In the genomic region with DNA sequence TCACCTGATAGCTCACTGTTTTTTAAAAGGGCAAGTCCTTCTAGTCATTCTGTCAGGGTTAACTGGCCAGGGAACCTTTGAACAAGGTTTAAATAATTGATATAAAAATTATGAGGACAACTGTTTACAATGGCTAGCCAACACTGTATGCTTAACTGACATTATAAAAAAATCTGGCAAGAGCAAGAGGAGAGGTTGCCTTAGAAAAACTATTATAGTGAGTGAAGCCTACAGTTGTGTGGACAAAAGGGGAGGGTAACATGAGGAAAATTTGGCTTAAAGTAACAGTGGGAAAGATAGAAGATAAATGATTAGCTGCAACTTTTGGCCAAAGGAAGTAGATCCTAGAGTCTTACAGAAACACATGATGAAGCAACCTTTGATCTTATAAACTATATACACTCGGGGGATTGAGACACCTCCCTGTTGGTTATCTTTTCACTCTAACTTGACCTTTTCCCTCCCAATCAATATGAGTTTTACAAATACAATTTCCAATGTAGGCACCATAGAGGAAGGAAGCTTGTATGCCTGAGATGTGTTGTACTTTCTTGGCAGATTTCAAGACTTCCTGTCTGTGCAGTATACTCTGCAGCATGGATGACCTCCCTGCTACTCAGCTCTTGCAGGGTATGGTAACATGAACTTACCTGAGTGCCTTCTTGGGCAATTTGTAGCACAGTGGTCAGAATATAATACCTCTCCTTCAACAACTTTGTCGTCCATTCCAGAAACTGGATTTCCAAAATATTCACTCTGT, we compare ENCODE assay signal across 24 mouse cellular contexts.
DNase-seq lines count a peak whose midpoint lies in the region; ATAC-seq and TF ChIP-seq lines count a peak whose summit lies in the region.
"Had no signal": no experiment of that assay in that cellular context is flagged by ENCODE, and none has a peak within 500 bp of the region (broad histone marks: within the 10 kb centered on the region; RNA-seq: fewer than 3 reads in every experiment).

No protein-coding gene starts in this region.

- no peaks in the 10 kb centered on the region for H3K4me1 ChIP-seq in hindbrain, embryonic 14.5 days (replicated peaks; ENCODE audit: control insufficient read depth, insufficient read depth, low read length)
- H3K4me1 ChIP-seq in hindbrain, postnatal 0 days (ENCODE audit: insufficient read depth, low read length) = no peaks in the 10 kb centered on the region
- H3K4me1 ChIP-seq in liver, adult 2 months (ENCODE audit: control insufficient read depth, insufficient read depth, low read length) = peaks cover 4% of the 10 kb centered on the region; the same call in 1 of the 2 replicates
- H3K4me1 ChIP-seq in lung, embryonic 15.5 days = no peaks in the 10 kb centered on the region
- no peaks in the 10 kb centered on the region for H3K4me1 ChIP-seq in intestine, embryonic 16.5 days (ENCODE audit: control insufficient read depth, insufficient read depth, low read length)
- H3K4me1 ChIP-seq: embryonic facial prominence, embryonic 10.5 days; embryonic facial prominence, embryonic 12.5 days; forebrain, embryonic 13.5 days had no signal

- peak; percentile 11 for DNase-seq in hindbrain, embryonic 14.5 days (ENCODE audit: low spot score)
- no peak for DNase-seq in hindbrain, postnatal 0 days (ENCODE audit: low spot score)
- peak; percentile 46 for DNase-seq in liver, adult 2 months (ENCODE audit: extremely low read depth, low read depth, low spot score)
- no peak for DNase-seq in liver
- no peak for DNase-seq in lung, postnatal 25 days (ENCODE audit: low spot score)
- DNase-seq: adrenal gland, adult 8-10 months; adrenal gland, postnatal 14 days; adrenal gland, postnatal 36 days; B cell, adult 2 months; cerebellum, adult 11-12 months; cerebellum, adult 2 months; cerebellum, adult 9-10 months; cerebellum, postnatal 10 days; cerebellum, postnatal 25 days had no signal

- no peak for ATAC-seq in hindbrain, embryonic 14.5 days (ENCODE audit: low FRiP score)
- ATAC-seq in hindbrain, postnatal 0 days = no peak
- ATAC-seq in lung, embryonic 15.5 days (ENCODE audit: borderline replicate concordance, extremely low read depth, low FRiP score, low TSS enrichment) = peak; percentile 42; the same call in 1 of the 2 replicates
- peak; percentile 76 for ATAC-seq in intestine, embryonic 16.5 days
- ATAC-seq: activated CD4-positive, CD25-positive, alpha-beta regulatory T cell, adult 4 months; CD4-positive, CD25-positive, alpha-beta regulatory T cell, adult 4 months; forebrain, embryonic 13.5 days; Patski had no signal

- 87% methylated on average over 2 of the region's 2 CpGs for WGBS in hindbrain, embryonic 14.5 days
- 86% methylated on average over 2 of the region's 2 CpGs for WGBS in hindbrain, postnatal 0 days
- 43% methylated on average over 2 of the region's 2 CpGs for WGBS in liver, adult 2 months
- WGBS in lung, embryonic 15.5 days = 50% methylated on average over 2 of the region's 2 CpGs
- 62% methylated on average over 2 of the region's 2 CpGs for WGBS in intestine, embryonic 16.5 days

- H3K27me3 ChIP-seq in hindbrain, embryonic 14.5 days (ENCODE audit: control insufficient read depth, insufficient read depth, low read length) = no peaks in the 10 kb centered on the region
- no peaks in the 10 kb centered on the region for H3K27me3 ChIP-seq in hindbrain, postnatal 0 days (ENCODE audit: insufficient read depth, low read length)
- H3K27me3 ChIP-seq in liver, adult 2 months (ENCODE audit: control insufficient read depth, insufficient read depth, low read length) = no peaks in the 10 kb centered on the region
- H3K27me3 ChIP-seq in lung, embryonic 15.5 days = no peaks in the 10 kb centered on the region
- no peaks in the 10 kb centered on the region for H3K27me3 ChIP-seq in intestine, embryonic 16.5 days (replicated peaks; ENCODE audit: control insufficient read depth, insufficient read depth, low read length)
- H3K27me3 ChIP-seq: CH12.LX; embryonic facial prominence, embryonic 12.5 days; forebrain, embryonic 13.5 days had no signal

- no peaks in the 10 kb centered on the region for H3K9me3 ChIP-seq in hindbrain, embryonic 14.5 days (ENCODE audit: control insufficient read depth, low read length)
- no peaks in the 10 kb centered on the region for H3K9me3 ChIP-seq in hindbrain, postnatal 0 days (ENCODE audit: low read length)
- H3K9me3 ChIP-seq in lung, embryonic 15.5 days = no peaks in the 10 kb centered on the region
- no peaks in the 10 kb centered on the region for H3K9me3 ChIP-seq in intestine, embryonic 16.5 days (ENCODE audit: control insufficient read depth, low read length)
- H3K9me3 ChIP-seq: embryonic facial prominence, embryonic 10.5 days; embryonic facial prominence, embryonic 12.5 days; forebrain, embryonic 13.5 days had no signal

- H3K79me2 ChIP-seq in liver, adult 2 months (ENCODE audit: control insufficient read depth, insufficient read depth, low read length) = no peaks in the 10 kb centered on the region

- no peak overlapping the region for H3K4me3 ChIP-seq in hindbrain, embryonic 14.5 days (replicated peaks; ENCODE audit: low read length)
- H3K4me3 ChIP-seq in hindbrain, postnatal 0 days (ENCODE audit: low read length) = no peak overlapping the region
- no peak overlapping the region for H3K4me3 ChIP-seq in liver, adult 2 months (ENCODE audit: insufficient read depth, low read depth, low read length)
- no peak overlapping the region for H3K4me3 ChIP-seq in lung, embryonic 15.5 days
- no peak overlapping the region for H3K4me3 ChIP-seq in intestine, embryonic 16.5 days (ENCODE audit: low read length)
- H3K4me3 ChIP-seq: embryonic facial prominence, embryonic 10.5 days; embryonic facial prominence, embryonic 12.5 days; forebrain, embryonic 13.5 days had no signal

- H3K9ac ChIP-seq in hindbrain, embryonic 14.5 days = no peak overlapping the region
- no peak overlapping the region for H3K9ac ChIP-seq in hindbrain, postnatal 0 days (replicated peaks; ENCODE audit: low read length)
- no peak overlapping the region for H3K9ac ChIP-seq in liver, adult 2 months (ENCODE audit: low read depth, low read length)
- H3K9ac ChIP-seq in lung, embryonic 15.5 days = no peak overlapping the region
- no peak overlapping the region for H3K9ac ChIP-seq in intestine, embryonic 16.5 days (ENCODE audit: low read depth, low read length)
- H3K9ac ChIP-seq: embryonic facial prominence, embryonic 12.5 days; forebrain, embryonic 13.5 days had no signal

- no peak overlapping the region for H3K4me2 ChIP-seq in hindbrain, embryonic 14.5 days (replicated peaks)
- no peak overlapping the region for H3K4me2 ChIP-seq in hindbrain, postnatal 0 days (ENCODE audit: low read depth, low read length)
- no peak overlapping the region for H3K4me2 ChIP-seq in lung, embryonic 15.5 days
- H3K4me2 ChIP-seq in intestine, embryonic 16.5 days (ENCODE audit: low read depth, low read length) = no peak overlapping the region
- H3K4me2 ChIP-seq: embryonic facial prominence, embryonic 12.5 days; forebrain, embryonic 13.5 days had no signal

- no peaks in the 10 kb centered on the region for H3K36me3 ChIP-seq in hindbrain, embryonic 14.5 days (replicated peaks; ENCODE audit: control insufficient read depth, insufficient read depth)
- no peaks in the 10 kb centered on the region for H3K36me3 ChIP-seq in hindbrain, postnatal 0 days (ENCODE audit: insufficient read depth, low read length)
- no peaks in the 10 kb centered on the region for H3K36me3 ChIP-seq in liver, adult 2 months (ENCODE audit: control insufficient read depth, insufficient read depth, low read length)
- no peaks in the 10 kb centered on the region for H3K36me3 ChIP-seq in lung, embryonic 15.5 days
- H3K36me3 ChIP-seq in intestine, embryonic 16.5 days (ENCODE audit: control insufficient read depth, insufficient read depth, low read length) = no peaks in the 10 kb centered on the region
- H3K36me3 ChIP-seq: embryonic facial prominence, embryonic 10.5 days; embryonic facial prominence, embryonic 12.5 days; G1E had no signal

- no peak overlapping the region for H3K27ac ChIP-seq in hindbrain, embryonic 14.5 days
- H3K27ac ChIP-seq in hindbrain, postnatal 0 days = no peak overlapping the region
- H3K27ac ChIP-seq in liver, adult 2 months (replicated peaks; ENCODE audit: insufficient read depth, low read depth, low read length) = no peak overlapping the region
- H3K27ac ChIP-seq in lung, embryonic 15.5 days = no peak overlapping the region
- H3K27ac ChIP-seq in intestine, embryonic 16.5 days (ENCODE audit: low read length) = no peak overlapping the region
- H3K27ac ChIP-seq: embryonic facial prominence, embryonic 10.5 days; embryonic facial prominence, embryonic 12.5 days; forebrain, embryonic 13.5 days had no signal

- no peak for TF ChIP-seq POLR2A in liver, adult 2 months (IDR thresholded peaks at IDR 0.05; ENCODE audit: extremely low read depth, insufficient read depth, low read length)

- TF ChIP-seq CTCF in hindbrain, postnatal 0 days (IDR thresholded peaks at IDR 0.05; ENCODE audit: low read depth) = no peak
- TF ChIP-seq CTCF in liver, adult 2 months (IDR thresholded peaks at IDR 0.05; ENCODE audit: low read depth, low read length) = no peak

Comparison
In these comparisons a context has a peak if more than half of its experiments do, and no peak if none do; other contexts are left out.
1. DNase-seq: peak in hindbrain, embryonic 14.5 days (single experiment) and liver, adult 2 months (single experiment); none in hindbrain, postnatal 0 days (single experiment), liver (single experiment) and lung, postnatal 25 days (single experiment).
2. ATAC-seq: peak in lung, embryonic 15.5 days (single experiment) and intestine, embryonic 16.5 days (single experiment); none in hindbrain, embryonic 14.5 days (single experiment) and hindbrain, postnatal 0 days (single experiment).